Mouse (Mus musculus) thymus, postnatal 4 days (tissue): ENCODE measurements around the gene Derl2.
A peak's percentile ranks its signal among the peaks of the same experiment; 100 is the strongest.

Experiments used
- DNase-seq: peaks from one replicate; pipeline ENCODE4 v3.0.0; 2021

Derl2 gene

DNA sequence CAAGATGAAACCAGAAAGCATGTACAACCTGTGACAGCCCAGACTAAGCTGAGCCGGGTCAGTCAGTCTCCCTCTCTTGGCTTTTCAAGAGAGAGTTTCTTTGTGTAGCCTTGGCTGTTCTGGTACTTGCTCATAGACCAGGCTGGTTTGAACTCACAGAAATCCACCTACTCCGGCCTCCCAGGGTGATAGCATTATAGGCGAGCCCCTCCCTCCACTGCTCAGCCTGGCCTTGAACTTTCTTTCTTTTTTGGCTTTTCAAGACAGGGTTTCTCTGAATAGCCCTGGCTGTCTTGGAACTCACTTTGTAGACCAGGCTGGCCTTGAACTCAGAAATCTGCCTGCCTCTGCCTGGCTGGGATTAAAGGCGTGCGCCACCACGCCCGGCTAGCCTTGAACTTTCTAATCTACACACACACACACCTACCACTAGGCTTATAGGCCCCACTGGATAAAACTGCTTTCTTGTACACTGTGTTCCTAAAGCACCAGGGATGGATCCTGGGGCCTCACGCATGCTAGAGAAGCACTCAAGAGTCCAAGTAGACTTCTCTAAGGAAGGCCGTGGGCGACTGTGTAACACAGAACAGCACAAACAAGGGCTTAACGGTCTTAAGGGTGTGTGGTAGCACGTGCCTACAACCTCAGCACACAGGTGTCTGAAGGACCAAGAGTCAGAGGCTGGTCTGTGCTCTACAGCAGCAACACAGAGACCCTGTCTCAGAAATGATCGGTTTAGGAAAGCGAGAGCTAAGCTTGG, 38.7 kb downstream of the Derl2 start:
- no peak for DNase-seq

- DNase-seq = no peak
These were observed 39.4 kb downstream of the Derl2 start for GRCm38 (mm10) chr11:70980232-70980631.

DNA sequence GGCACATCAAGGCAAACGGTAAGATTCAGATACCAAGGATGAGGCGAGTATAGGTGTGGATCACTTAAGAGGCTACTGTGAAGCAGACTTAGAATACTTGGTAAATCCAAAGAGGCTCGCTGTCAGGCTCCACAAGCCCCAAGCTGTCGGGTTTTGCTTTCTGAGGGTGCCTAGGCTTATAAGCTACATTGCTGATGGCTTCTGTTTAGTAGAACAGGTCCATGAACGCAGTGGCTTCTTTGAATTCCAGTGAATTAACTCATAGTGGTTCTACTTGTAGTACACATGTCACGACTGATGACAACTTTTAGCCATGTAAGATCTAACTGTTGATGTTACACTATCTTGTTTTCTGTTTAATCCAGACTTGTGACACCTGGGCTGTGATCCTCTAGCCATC, 42.3 kb downstream of the Derl2 start:
- no peak for DNase-seq

- no peak for DNase-seq
These were observed 44.4 kb downstream of the Derl2 start for GRCm38 (mm10) chr11:70975193-70975592.

DNA sequence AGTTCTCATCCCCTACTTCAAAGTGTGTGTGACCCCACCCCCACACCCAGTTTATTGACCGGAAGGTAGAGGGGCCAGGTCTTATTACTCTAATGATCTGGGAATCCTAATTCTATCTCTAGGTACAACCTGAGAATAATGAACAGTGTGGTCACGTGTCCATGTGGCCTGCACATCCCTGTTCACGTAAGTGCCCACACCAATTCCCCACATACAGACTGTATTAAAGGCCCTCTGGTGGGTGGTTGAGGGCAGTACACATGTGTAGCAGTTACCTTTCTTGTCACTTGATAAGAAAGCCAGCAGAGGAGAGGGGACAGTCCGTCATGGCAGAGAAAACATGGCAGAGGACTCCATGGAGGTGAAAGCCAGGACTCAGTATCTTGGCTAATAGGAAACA, 45.7 kb downstream of the Derl2 start:
- peak; percentile 31 for DNase-seq

DNA sequence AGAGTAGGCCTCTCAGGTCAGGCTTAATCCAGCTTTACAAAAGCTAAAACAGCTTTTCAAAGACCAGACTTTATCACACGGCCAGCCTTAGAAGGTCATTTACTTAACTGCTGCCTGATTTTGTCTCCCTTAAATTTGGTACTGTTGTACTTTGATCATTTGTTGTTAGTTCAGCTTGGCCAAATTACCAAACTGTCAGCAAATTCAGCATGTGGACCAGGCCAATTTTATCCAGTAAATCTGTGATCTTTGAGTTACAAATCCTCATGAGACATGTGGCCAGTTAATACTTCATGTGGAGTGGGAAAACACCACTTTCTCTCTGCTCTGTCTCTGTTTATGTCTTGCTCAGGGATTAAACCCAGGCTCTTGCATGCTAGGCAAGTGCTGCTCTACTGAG, 47.1 kb downstream of the Derl2 start:
- DNase-seq = no peak

GRCm38 (mm10) chr11:70970560-70971540, 48.8 kb downstream of the Derl2 start:
- no peak for DNase-seq

DNA sequence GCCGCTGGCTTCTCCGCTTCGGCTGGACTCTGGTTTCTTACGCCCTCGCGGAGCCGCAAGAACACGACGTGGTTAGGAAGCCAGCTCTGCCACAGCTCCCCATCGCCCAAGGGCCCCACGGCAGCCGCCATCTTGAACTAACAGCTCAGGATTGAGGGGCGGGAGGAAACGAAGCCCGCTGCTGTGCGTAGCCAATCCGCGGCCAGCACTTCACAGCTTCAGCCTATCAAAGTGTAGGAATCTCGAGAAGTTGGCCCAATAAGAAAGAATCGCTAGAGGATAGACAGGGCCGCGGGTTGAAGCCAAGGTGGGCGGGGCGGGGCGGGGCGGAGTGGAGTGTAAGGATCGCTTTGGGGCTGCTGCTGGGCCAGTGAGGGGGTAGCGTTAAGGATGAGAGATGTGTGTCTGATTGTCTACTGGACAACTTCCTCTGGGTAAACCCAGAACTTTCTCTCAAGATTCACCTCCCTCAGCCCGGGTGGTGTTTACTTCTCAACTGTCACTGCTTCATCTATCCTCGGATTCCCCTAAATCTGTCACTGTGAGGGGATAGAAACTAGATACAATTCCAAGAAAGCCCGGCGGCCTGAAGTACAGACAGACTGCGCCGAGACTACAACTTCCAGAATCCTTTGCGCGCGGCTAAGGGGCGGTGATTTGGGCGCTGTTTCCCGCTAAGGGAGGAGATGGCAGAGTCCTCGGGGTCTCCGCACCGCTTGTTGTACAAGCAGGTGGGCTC, 49.7 kb downstream of the Derl2 start, which contains the start of the genes Nup88 and Rpain:
Gene Nup88 (minus strand): TSS at position 153 of the 739 bp plus-strand sequence.
Gene Rpain (plus strand): TSS at position 393 of the 739 bp plus-strand sequence.
- DNase-seq = peak; percentile 91

DNA sequence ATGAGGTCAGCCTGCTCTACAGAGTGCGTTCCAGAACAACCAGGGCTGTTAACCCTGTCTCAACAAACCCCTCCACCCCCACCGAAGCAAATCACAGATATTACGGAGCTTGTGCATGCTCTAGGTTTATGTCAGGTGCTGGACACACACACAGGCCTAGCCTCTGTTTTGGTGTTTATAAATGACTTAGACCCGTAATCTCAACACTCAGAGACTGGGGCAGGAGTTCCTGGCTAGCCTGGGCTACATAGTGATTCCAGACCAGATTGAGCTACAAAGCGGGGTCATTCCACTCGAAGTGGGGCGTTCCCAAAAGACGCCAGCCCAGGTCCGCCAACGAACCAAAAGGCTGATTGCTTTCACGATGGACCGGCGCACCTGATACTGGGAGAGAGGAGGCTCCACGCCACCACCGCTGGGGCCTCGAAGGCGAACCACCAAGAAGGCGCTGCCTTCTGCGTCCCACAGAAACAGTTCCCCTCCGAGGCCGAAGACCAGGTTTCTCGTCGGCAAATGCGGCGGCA, 50.3 kb downstream of the Derl2 start:
- DNase-seq = no peak

- no peak for DNase-seq
These were observed 55.3 kb downstream of the Derl2 start for GRCm38 (mm10) chr11:70964222-70964907.

DNA sequence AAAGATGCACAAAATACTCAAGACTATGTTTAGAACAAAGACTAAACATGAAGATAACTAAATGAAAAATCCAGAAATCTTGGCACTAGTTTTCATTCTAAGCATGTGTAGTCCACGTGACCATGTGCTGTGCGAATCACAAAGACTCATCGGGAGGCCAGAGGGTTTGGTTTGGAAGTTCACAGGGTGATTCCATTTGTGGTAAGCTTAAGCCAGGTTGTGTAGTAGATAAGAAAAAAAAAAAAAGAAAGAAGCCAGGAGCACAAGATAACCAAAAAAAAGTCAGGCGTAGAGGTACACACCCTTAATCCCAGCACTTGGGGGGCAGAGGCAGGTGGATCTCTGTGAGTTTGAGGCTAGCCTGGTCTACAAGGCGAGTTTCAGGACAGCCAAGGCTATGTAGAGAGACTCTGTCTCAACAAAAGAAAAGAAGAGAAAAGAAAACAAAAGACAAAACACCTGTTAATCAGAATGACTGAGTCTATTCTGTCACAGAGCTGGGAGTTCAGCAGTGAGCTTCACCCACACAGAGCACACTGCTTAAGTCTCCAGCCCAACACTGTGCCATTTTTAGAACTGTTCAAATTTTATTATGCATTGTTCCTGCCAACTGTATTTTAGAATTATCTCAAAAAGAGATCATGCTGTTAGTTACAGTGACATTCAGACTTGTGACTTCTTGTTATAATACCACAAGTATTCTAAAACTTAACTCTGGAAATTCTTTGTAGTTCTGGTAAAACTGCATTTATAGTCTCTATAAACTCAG, 58.7 kb downstream of the Derl2 start:
- no peak for DNase-seq
